Mouse (Mus musculus) embryo, embryonic 9.5 days (tissue): ENCODE results near the gene G6pd2.

ENCODE experiments used
- DNase-seq: peaks from one replicate; pipeline ENCODE4 v3.0.0-alpha.2; 2017; ENCODE audit errors: extremely low spot score

The G6pd2 gene

GRCm38 (mm10) chr5:61808516-61808915, at the start of gene G6pd2:
G6pd2 (plus strand) TSS chr5:61808816.
- no peak for DNase-seq

GRCm38 (mm10) chr5:61764214-61764613, 44.4 kb upstream of the G6pd2 start:
- DNase-seq = no peak

- DNase-seq = no peak
Observed at GRCm38 (mm10) chr5:61832935-61833551, 24.4 kb downstream of the G6pd2 start.

GRCm38 (mm10) chr5:61843891-61844290, 35.3 kb downstream of the G6pd2 start:
- no peak for DNase-seq
